Mouse (Mus musculus) spleen, postnatal 14 days (tissue): ENCODE measurements around the gene Tmem184b.

Experiments
- DNase-seq, 2 experiments: peaks; one replicate each; pipeline ENCODE4 v3.0.0; 2021 to 2022; ENCODE audit warnings: low spot score in 2 of 2

The Tmem184b gene

GRCm38 (mm10) chr15:79399231-79400052 lies 3.9 kb downstream of the Tmem184b start:
- no peak for DNase-seq

- peak in 1 of 2 experiments; percentile 24 for DNase-seq
Measured at GRCm38 (mm10) chr15:79396736-79397135, 6.6 kb downstream of the Tmem184b start.

- no peak for DNase-seq
Measured at GRCm38 (mm10) chr15:79395281-79395680, 8.1 kb downstream of the Tmem184b start.

GRCm38 (mm10) chr15:79394842-79395241 lies 8.5 kb downstream of the Tmem184b start:
- no peak for DNase-seq

- no peak for DNase-seq
Measured at GRCm38 (mm10) chr15:79393101-79393500, 10.3 kb downstream of the Tmem184b start.

- no peak for DNase-seq
Measured at GRCm38 (mm10) chr15:79392527-79392926, 10.8 kb downstream of the Tmem184b start.

GRCm38 (mm10) chr15:79391447-79392093 lies 11.8 kb downstream of the Tmem184b start:
- DNase-seq: no peak

GRCm38 (mm10) chr15:79390434-79390833 lies 12.9 kb downstream of the Tmem184b start:
- no peak for DNase-seq

GRCm38 (mm10) chr15:79388171-79388570 lies 15.2 kb downstream of the Tmem184b start:
- no peak for DNase-seq

GRCm38 (mm10) chr15:79387611-79388010 lies 15.8 kb downstream of the Tmem184b start:
- DNase-seq: no peak

GRCm38 (mm10) chr15:79387081-79387480 lies 16.3 kb downstream of the Tmem184b start:
- no peak for DNase-seq

GRCm38 (mm10) chr15:79381644-79382043 lies 21.7 kb downstream of the Tmem184b start:
- DNase-seq: no peak

- peak; percentile 31 to 67 for DNase-seq
Measured at GRCm38 (mm10) chr15:79380468-79381444, 22.6 kb downstream of the Tmem184b start.

- DNase-seq: no peak
Measured at GRCm38 (mm10) chr15:79379658-79380057, 23.7 kb downstream of the Tmem184b start.

- no peak for DNase-seq
Measured at GRCm38 (mm10) chr15:79378608-79379007, 24.8 kb downstream of the Tmem184b start.

- no peak for DNase-seq
Measured at GRCm38 (mm10) chr15:79377681-79378080, 25.7 kb downstream of the Tmem184b start.

- no peak for DNase-seq
Measured at GRCm38 (mm10) chr15:79374760-79375159, 28.6 kb downstream of the Tmem184b start.

GRCm38 (mm10) chr15:79370281-79370843 lies 33.0 kb downstream of the Tmem184b start:
- no peak for DNase-seq

- DNase-seq: no peak
Measured at GRCm38 (mm10) chr15:79369452-79370280, 33.7 kb downstream of the Tmem184b start.

GRCm38 (mm10) chr15:79368861-79369440 lies 34.4 kb downstream of the Tmem184b start:
- no peak for DNase-seq
